Mouse (Mus musculus) cerebellum, adult 18-20 months (tissue): Measurements from ENCODE around the gene Khk.

Experiments
- DNase-seq, 2 experiments: peaks; one replicate each; pipeline ENCODE4 v3.0.0; 2021

Khk gene

DNA sequence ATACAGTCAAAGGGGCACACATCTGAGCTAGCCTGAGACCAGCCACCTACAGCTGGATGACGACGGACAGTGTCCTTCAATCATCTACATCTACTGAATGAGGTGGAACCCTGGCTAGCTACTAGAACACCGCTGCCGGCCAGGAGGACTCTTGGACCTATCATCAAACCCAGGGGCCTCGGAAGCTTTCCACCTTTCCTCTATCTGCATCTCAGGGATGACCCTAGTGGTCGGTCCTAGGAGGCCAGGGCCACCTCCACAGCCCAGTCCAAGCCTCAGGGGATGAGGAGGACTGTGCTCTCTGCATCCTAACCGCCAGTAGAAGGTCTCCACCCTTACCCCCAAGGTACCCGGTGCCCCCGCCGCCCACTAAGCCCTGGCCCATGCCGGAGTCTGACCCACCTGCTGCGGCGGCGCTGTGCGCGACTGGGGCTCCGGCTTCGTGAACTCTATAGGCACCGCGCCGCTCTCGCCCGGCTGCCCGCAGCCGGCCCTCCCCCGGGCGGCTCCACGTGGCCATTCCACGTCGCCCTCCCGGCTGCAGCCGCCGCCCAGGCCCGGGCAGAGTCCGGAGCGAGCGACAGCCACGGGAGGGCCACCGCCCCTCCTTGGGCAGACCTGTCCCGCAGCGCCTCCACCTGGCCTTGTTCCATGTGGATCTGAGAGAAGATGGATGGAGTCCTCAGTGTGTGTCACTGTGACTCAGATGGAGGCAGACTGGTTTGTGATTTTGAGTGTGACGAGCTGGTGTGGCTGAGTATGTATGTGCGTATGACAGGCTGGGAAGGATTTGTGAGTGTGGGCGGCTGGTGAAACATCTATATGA is 23.9 kb downstream of the Khk start, which contains the start of gene Cgref1:
TSS of gene Cgref1 (minus strand) at position 636 of the 826 bp plus-strand sequence.
- peak; percentile 78 to 82 for DNase-seq

- DNase-seq = no peak
Observed at GRCm38 (mm10) chr5:30948620-30949019, 27.4 kb downstream of the Khk start.

- peak; percentile 84 to 85 for DNase-seq
Observed at GRCm38 (mm10) chr5:30949654-30950326, 28.6 kb downstream of the Khk start.

- peak; percentile 43 to 50 for DNase-seq
Observed at GRCm38 (mm10) chr5:30950451-30950850, 29.2 kb downstream of the Khk start.

DNA sequence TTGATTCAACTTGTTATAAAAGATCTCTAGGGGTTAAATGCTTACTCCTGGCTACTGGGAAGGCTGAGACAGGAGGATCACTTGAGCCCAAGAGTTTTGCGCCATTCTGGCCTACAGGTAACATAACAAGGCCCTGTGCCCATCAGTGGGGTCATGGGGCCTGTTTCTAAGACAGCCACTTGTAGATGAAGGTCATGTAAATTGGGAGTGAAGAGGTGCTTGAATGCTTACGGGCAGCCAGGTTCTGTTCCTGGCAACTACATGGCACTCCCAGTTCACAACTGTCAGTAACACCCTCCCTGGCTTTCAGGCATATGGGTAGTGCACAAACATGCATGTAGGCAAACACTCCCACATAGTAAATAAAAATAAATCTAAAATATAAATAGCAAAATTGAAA is 29.7 kb downstream of the Khk start:
- DNase-seq = peak in 1 of 2 experiments; percentile 10

- DNase-seq = no peak
Observed at GRCm38 (mm10) chr5:30951706-30952105, 30.5 kb downstream of the Khk start.

- DNase-seq = peak in 1 of 2 experiments; percentile 17
Observed at GRCm38 (mm10) chr5:30952551-30952950, 31.3 kb downstream of the Khk start.

DNA sequence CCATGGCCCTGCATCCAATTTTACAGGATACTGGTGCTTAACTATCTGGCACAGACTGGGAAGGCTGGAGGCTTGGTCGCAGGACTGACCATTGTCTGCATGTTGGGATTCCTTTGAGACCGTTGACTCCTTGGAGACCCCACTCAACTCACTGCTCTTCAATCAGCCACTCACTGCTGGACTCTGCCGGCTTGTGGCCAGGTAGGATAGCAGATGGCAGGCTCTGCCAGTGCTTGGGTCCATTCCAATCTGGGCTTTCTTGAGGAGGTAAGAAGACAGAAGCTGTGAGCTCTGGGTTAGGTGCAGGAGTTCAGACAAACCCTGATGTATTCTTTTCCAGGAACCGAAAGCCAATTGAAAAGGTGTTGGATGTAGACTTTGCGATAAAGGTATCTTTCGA is 32.8 kb downstream of the Khk start:
- peak; percentile 64 for DNase-seq

GRCm38 (mm10) chr5:30954556-30954955 is 33.3 kb downstream of the Khk start:
- DNase-seq = peak in 1 of 2 experiments; percentile 21

DNA sequence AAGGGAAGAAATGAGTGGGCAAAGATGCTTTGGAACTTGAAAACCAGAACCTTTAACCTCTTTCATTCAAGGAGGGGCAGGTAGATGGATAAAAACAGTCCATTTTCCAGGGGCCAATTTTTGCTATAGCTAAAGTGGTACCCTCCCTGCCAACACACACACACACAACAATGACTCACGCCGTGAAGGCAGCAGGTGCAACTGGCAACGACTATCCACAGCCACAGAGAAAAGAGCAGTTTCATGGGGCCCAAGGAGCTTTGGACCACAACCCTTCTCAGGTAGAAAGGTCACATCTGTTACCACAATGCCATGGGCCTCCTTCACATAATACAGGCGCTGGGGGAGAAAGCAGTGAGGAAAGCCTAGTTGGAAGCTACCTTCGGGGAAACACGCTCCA is 34.5 kb downstream of the Khk start:
- peak in 1 of 2 experiments; percentile 30 for DNase-seq

GRCm38 (mm10) chr5:30957891-30958290 is 36.7 kb downstream of the Khk start:
- DNase-seq = peak in 1 of 2 experiments; percentile 13

GRCm38 (mm10) chr5:30959198-30959854 is 38.1 kb downstream of the Khk start:
- DNase-seq = peak in 1 of 2 experiments; percentile 18

DNA sequence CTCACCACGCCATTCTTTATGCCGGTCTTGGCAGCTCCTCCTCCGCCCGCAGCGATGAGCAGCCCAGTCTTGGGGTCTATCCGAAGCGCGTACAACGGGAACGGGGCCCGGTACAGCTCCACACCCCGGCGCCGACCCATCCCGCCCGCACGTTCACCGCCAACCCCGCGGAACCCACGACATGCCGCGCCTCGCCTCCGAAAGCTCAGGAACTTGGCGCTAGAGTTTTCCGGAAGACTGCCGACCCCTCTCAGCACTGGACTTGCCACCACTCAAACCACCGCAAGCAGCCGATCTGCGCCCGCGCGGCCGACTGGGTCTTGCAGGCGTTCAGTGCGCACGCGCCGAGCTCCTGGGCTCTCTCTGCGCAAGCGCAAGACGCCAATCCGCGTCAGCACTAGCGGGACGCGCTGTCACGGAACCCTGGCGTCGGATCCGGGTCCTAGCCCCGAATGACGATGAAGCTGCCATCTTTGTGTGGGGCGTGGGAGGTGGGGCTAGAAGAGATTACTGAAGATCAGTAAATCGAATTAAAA is 38.8 kb downstream of the Khk start, which contains the start of gene Preb:
TSS of gene Preb (minus strand) at position 396 of the 536 bp plus-strand sequence.
- DNase-seq = peak; percentile 98 to 100

GRCm38 (mm10) chr5:30960814-30961213 is 39.6 kb downstream of the Khk start:
- no peak for DNase-seq

DNA sequence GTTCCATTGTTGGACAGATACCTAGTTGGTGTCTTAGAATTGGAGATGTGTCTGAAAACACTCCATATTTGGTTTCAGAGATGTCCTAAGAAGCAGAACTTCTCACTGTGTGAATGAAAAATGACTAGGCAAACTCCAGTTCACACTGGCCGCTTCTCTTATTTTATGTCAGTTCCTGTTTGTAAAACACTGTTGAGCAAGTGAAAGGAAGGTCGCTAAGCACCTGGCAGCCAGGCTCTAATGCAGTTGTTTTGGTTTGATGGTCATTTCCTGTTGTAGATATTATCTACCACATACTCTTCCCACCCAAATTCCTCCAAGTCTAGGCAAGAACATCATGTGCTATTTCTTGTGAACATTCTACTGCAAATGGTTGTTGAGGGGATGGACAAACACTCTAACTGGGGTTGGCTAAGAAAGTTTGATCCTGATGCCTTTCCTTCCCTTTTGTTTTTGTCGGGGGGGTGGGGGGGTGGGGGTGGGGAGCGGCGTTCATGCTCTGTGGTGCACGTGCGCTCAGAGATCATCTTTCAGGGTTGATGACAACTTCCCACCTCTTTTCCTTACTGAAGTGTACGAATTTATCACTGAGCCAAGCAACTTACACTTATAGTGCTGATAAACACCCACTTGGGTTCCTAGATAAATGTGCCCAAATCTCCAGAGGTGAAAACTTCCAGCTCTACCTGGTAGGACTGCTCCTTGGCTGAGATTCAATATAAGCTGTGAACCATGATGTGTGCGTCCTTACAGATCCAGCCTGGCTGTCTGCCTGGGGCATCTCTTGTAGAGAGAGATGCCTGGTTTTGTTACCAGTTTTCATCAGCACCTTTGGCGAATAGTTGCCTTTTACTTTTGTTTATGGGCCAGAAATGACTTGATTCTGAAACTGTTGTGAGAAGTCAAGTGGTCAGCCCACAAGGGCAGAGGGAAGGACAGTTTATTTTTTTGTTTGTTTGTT is 40.6 kb downstream of the Khk start:
- no peak for DNase-seq

DNA sequence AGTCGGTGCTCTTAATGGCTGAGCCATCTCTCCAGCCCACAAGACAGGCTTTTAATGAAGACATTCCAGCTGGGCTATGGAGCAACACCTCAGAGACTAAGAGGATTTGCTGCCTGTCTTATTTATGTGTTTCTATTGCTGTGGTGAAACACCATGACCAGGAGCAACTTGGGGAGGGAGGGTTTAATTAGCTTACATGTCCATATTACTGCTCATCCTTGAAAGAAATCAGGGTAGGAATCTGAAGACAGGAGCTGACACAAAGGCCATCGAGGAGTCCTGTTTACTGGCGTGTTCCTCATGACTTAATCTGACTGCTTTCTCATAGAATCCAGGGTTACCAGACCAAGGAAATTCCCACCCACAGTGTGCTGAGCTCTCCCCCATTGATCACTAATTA is 42.7 kb downstream of the Khk start:
- DNase-seq = no peak

DNA sequence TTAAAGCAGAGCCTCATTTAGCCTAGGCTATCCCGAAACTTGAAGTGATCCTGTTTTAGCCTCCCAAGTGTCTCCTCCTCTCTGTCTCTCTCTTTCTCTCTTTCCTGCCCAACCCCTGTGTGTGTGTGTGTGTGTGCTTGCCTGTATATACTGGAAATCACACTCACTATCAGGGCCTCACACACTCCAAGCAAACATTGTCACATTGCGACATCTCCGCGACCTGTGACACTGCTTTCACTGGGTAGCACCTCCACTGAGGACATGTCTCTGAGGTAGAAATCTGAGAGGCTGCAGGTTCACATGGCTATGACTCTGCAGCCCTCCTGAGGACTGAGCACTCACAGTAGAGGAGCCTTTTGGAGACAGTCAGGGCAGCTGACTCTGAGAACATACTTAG is 45.0 kb downstream of the Khk start:
- DNase-seq = no peak

DNA sequence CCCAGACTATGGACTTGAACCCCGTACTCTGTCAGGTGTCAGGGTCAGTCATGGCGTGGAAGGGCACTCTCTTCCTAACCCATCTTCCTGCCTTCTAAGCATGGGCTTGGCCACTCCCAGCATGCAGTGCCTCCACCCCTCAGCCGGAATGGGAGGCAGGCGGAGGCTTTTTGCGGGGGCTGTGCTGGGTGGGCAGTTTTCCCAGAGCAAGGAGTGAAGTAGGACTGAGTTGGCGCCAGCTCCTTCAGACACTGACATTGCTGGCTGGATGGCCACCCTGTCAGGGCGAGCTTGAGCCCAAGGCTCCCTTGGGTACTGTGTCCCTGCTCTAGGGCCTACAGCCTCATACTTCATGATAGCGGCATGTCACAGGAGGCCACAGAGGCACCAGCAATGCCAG is 47.2 kb downstream of the Khk start, which contains the start of gene Tcf23:
TSS of gene Tcf23 (plus strand) at position 247 of the 400 bp plus-strand sequence.
- no peak for DNase-seq

DNA sequence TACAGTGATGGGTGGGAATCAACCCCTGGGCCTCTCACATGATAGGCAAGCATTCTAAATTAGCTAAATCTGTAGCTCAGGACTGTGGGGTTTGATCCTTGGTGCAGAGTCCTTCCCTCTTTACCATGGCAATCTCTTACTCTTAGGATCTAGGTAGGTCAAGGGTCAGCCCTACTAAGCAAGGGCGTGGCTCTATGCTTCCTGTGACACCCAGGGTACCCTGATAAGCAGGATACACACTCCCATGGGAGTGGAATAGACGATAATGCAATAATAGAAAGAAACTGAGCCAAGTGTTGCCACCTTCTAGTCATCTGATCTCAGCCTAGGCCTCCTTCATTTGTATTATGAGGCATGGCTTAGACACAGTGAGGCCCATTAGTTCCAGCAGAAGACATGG is 48.2 kb downstream of the Khk start:
- no peak for DNase-seq

- DNase-seq = no peak
Observed at GRCm38 (mm10) chr5:30974870-30975656, 53.8 kb downstream of the Khk start.
